In genomic region chr8:60993639-60993986, GRCm38 (mm10) we compare ENCODE assay signal across 8 mouse cellular contexts. TPM values are rescaled to one million over a fixed set of nuclear protein-coding genes. Genes with fewer than 3 reads are reported as not detected.
DNase-seq lines count a peak whose midpoint lies in the region; ATAC-seq lines count a peak whose summit lies in the region.

No protein-coding gene starts in this region.

- H3K27ac ChIP-seq in kidney, embryonic 16.5 days (ENCODE audit: low read length): peak overlapping the region; percentile 92
- peak overlapping the region; percentile 90 for H3K27ac ChIP-seq in hindbrain, embryonic 14.5 days
- peak overlapping the region; percentile 86 for H3K27ac ChIP-seq in midbrain, embryonic 15.5 days

- H3K9ac ChIP-seq in kidney, embryonic 16.5 days (replicated peaks; ENCODE audit: low read length): peak overlapping the region; percentile 85
- peak overlapping the region; percentile 79 for H3K9ac ChIP-seq in hindbrain, embryonic 14.5 days
- H3K9ac ChIP-seq in midbrain, embryonic 15.5 days: peak overlapping the region; percentile 56

- H3K4me1 ChIP-seq in kidney, embryonic 16.5 days (ENCODE audit: insufficient read depth, low read length): peaks cover 11% of the 10 kb centered on the region; the same call in 1 of the 2 replicates
- H3K4me1 ChIP-seq in hindbrain, embryonic 14.5 days (replicated peaks; ENCODE audit: control insufficient read depth, insufficient read depth, low read length): peaks cover 13% of the 10 kb centered on the region
- H3K4me1 ChIP-seq in midbrain, embryonic 15.5 days: peaks cover 14% of the 10 kb centered on the region

- 5% methylated on average over 12 of the region's 12 CpGs for WGBS in kidney, embryonic 16.5 days
- 4% methylated on average over 12 of the region's 12 CpGs for WGBS in hindbrain, embryonic 14.5 days
- 5% methylated on average over 12 of the region's 12 CpGs for WGBS in midbrain, embryonic 15.5 days

- ATAC-seq in kidney, embryonic 16.5 days (ENCODE audit: low FRiP score, low TSS enrichment): no peak
- ATAC-seq in common myeloid progenitor, adult 5-6 weeks (replicated peaks; ENCODE audit: low read depth, poor library complexity, severe bottlenecking): peak; percentile 12; the same call in 1 of the 2 replicates
- no peak for ATAC-seq in hindbrain, embryonic 14.5 days (ENCODE audit: low FRiP score)
- no peak for ATAC-seq in midbrain, embryonic 15.5 days (replicated peaks)

- peak overlapping the region; percentile 94 for H3K4me3 ChIP-seq in kidney, embryonic 16.5 days (ENCODE audit: low read length)
- peak overlapping the region; percentile 72 for H3K4me3 ChIP-seq in hindbrain, embryonic 14.5 days (replicated peaks; ENCODE audit: low read length)
- peak overlapping the region; percentile 67 for H3K4me3 ChIP-seq in midbrain, embryonic 15.5 days

- DNase-seq in kidney, postnatal 14 days: no peak
- no peak for DNase-seq in hindbrain, embryonic 14.5 days (ENCODE audit: low spot score)
- DNase-seq in adipocyte (ENCODE audit: low spot score): no peak
- no peak for DNase-seq in spleen, postnatal 14 days (ENCODE audit: low spot score in 2 of 2)
- DNase-seq in right cerebral cortex, postnatal 4 days: no peak

- no peaks in the 10 kb centered on the region for H3K27me3 ChIP-seq in kidney, embryonic 16.5 days (ENCODE audit: insufficient read depth, low read length)
- H3K27me3 ChIP-seq in hindbrain, embryonic 14.5 days (ENCODE audit: control insufficient read depth, insufficient read depth, low read length): no peaks in the 10 kb centered on the region
- H3K27me3 ChIP-seq in midbrain, embryonic 15.5 days (replicated peaks): no peaks in the 10 kb centered on the region

- H3K4me2 ChIP-seq in kidney, embryonic 16.5 days (replicated peaks; ENCODE audit: low read depth, low read length): peak overlapping the region; percentile 95
- H3K4me2 ChIP-seq in hindbrain, embryonic 14.5 days (replicated peaks): peak overlapping the region; percentile 82
- peak overlapping the region; percentile 64 for H3K4me2 ChIP-seq in midbrain, embryonic 15.5 days

- H3K36me3 ChIP-seq in kidney, embryonic 16.5 days (ENCODE audit: insufficient read depth, low read length): no peaks in the 10 kb centered on the region; the same call in 1 of the 2 replicates
- H3K36me3 ChIP-seq in hindbrain, embryonic 14.5 days (replicated peaks; ENCODE audit: control insufficient read depth, insufficient read depth): no peaks in the 10 kb centered on the region
- H3K36me3 ChIP-seq in midbrain, embryonic 15.5 days (replicated peaks): no peaks in the 10 kb centered on the region

- H3K9me3 ChIP-seq in kidney, embryonic 16.5 days (ENCODE audit: low read length): peaks cover 8% of the 10 kb centered on the region
- H3K9me3 ChIP-seq in hindbrain, embryonic 14.5 days (ENCODE audit: control insufficient read depth, low read length): peaks cover 7% of the 10 kb centered on the region; the same call in 1 of the 2 replicates
- H3K9me3 ChIP-seq in midbrain, embryonic 15.5 days: no peaks in the 10 kb centered on the region

RNA-seq across cellular contexts. Expression of gene Nek1, which starts 0.6 kb away (rescaled TPM):
- polyA plus RNA-seq in kidney, embryonic 16.5 days (2015; fragmentation: Nextera tagmentation; extraction: Ambion mirVana): 20.4 and 21.6 TPM in 2 replicates
- 24.8 and 26.3 TPM in 2 replicates for total RNA-seq in common myeloid progenitor, adult 5-6 weeks (2017)
- polyA plus RNA-seq in hindbrain, embryonic 14.5 days (2014; fragmentation: Nextera tagmentation; extraction: Ambion mirVana): 29.0 and 30.3 TPM in 2 replicates
- polyA plus RNA-seq in midbrain, embryonic 15.5 days (2015; fragmentation: Nextera tagmentation; extraction: Ambion mirVana): 24.7 and 27.8 TPM in 2 replicates

RNA-seq across cellular contexts. Expression of gene Clcn3, which starts 10.5 kb away (rescaled TPM):
- polyA plus RNA-seq in kidney, embryonic 16.5 days (2015; fragmentation: Nextera tagmentation; extraction: Ambion mirVana): 29.8 and 32.4 TPM in 2 replicates
- 33.5 and 40.9 TPM in 2 replicates for total RNA-seq in common myeloid progenitor, adult 5-6 weeks (2017)
- 79.0 and 86.1 TPM in 2 replicates for polyA plus RNA-seq in hindbrain, embryonic 14.5 days (2014; fragmentation: Nextera tagmentation; extraction: Ambion mirVana)
- 67.1 and 69.5 TPM in 2 replicates for polyA plus RNA-seq in midbrain, embryonic 15.5 days (2015; fragmentation: Nextera tagmentation; extraction: Ambion mirVana)
